Comparison of ENCODE assay signal across 8 mouse cellular contexts in genomic region chr17:25802825-25803517, GRCm38 (mm10). TPM values are rescaled to one million over a fixed set of nuclear protein-coding genes. Genes with fewer than 3 reads are reported as not detected.
A peak's percentile ranks its signal among the peaks of the same experiment; 100 is the strongest.
DNase-seq lines count a peak whose midpoint lies in the region; ATAC-seq lines count a peak whose summit lies in the region.

No protein-coding gene starts in this region.

- H3K9me3 ChIP-seq in forebrain, embryonic 12.5 days, result no peaks in the 10 kb centered on the region

- DNase-seq in lung, postnatal 10 days, result peak; percentile 52
- DNase-seq in lung, adult 18-20 months, result no peak
- peak; percentile 39 to 50 for DNase-seq in heart, postnatal 36 days
- DNase-seq in left cerebral cortex, postnatal 25 days (ENCODE audit: low spot score in 2 of 2), result peak; percentile 88 to 94
- peak; percentile 83 for DNase-seq in right cerebral cortex, postnatal 14 days
- DNase-seq in kidney, adult 18-20 months, result no peak

- 0 out of 2 replicates have a peak, but pooled peaks cover 3% of the 10 kb centered on the region for H3K27me3 ChIP-seq in forebrain, embryonic 12.5 days

- WGBS in forebrain, embryonic 12.5 days, result 9% methylated on average over 10 of the region's 10 CpGs

- peak; percentile 93 for ATAC-seq in forebrain, embryonic 12.5 days (ENCODE audit: low FRiP score)
- no peak for ATAC-seq in megakaryocyte progenitor cell, adult 5-6 weeks (replicated peaks; ENCODE audit: poor library complexity)

- H3K4me2 ChIP-seq in forebrain, embryonic 12.5 days, result peak overlapping the region; percentile 40

- H3K27ac ChIP-seq in forebrain, embryonic 12.5 days, result peak overlapping the region; percentile 94

- peak overlapping the region; percentile 7; the same call in 1 of the 2 replicates for H3K4me3 ChIP-seq in forebrain, embryonic 12.5 days (replicated peaks)

- intact Hi-C loops in heart, postnatal 36 days (cut with DNase I), result loop anchor here (5.0 kb wide), 1 partner anchor 326 kb away; no protein-coding TSS in a partner anchor
- intact Hi-C loops in left cerebral cortex, postnatal 25 days (cut with DNase I), result loop anchor here (5.0 kb wide), 2 partner anchors 41 to 236 kb away; no protein-coding TSS in a partner anchor

- H3K9ac ChIP-seq in forebrain, embryonic 12.5 days, result no peak overlapping the region; the same call in 1 of the 2 replicates

- H3K4me1 ChIP-seq in forebrain, embryonic 12.5 days, result peaks cover 26% of the 10 kb centered on the region

- no peaks in the 10 kb centered on the region for H3K36me3 ChIP-seq in forebrain, embryonic 12.5 days (replicated peaks)

RNA-seq across cellular contexts. Expression of gene Fbxl16, which starts 5.9 kb away (rescaled TPM):
- polyA plus RNA-seq in forebrain, embryonic 12.5 days (2016; fragmentation: Nextera tagmentation; extraction: Ambion mirVana), result 21.0 and 23.7 TPM in 2 replicates
- 1 to 10 TPM; 1.2 to 1.5 TPM for total RNA-seq in heart, postnatal 36 days (2021)
- total RNA-seq in left cerebral cortex, postnatal 25 days (2021), result 100 to 1,000 TPM; 648 to 673 TPM
- total RNA-seq in megakaryocyte progenitor cell, adult 5-6 weeks (2015), result not detected in 2 replicates
- not detected in 2 replicates for total RNA-seq in megakaryocyte progenitor cell, adult 5-6 weeks (2017)

RNA-seq across cellular contexts. Expression of gene Metrn, which starts 6.0 kb away (rescaled TPM):
- 61.2 and 79.6 TPM in 2 replicates for polyA plus RNA-seq in forebrain, embryonic 12.5 days (2016; fragmentation: Nextera tagmentation; extraction: Ambion mirVana)
- total RNA-seq in heart, postnatal 36 days (2021), result 10 to 100 TPM; 64.3 to 72.0 TPM
- 10 to 100 TPM; 72.5 to 86.7 TPM for total RNA-seq in left cerebral cortex, postnatal 25 days (2021)
- total RNA-seq in megakaryocyte progenitor cell, adult 5-6 weeks (2015), result 4.5 and 9.7 TPM in 2 replicates
- total RNA-seq in megakaryocyte progenitor cell, adult 5-6 weeks (2017), result 26.8 and 29.5 TPM in 2 replicates

RNA-seq across cellular contexts. Expression of gene AC134908.4, which starts 7.5 kb away (rescaled TPM):
- not detected in 2 replicates for polyA plus RNA-seq in forebrain, embryonic 12.5 days (2016; fragmentation: Nextera tagmentation; extraction: Ambion mirVana)
- under 1 TPM in 1 of 2 experiments, not detected in 1; 0.46 TPM for total RNA-seq in heart, postnatal 36 days (2021)
- 1 to 10 TPM in 1 of 2 experiments, not detected in 1; 1.0 TPM for total RNA-seq in left cerebral cortex, postnatal 25 days (2021)
- total RNA-seq in megakaryocyte progenitor cell, adult 5-6 weeks (2015), result 1.8 TPM in 1 of 2 replicates, not detected in the other
- total RNA-seq in megakaryocyte progenitor cell, adult 5-6 weeks (2017), result not detected in 2 replicates

RNA-seq across cellular contexts. Expression of gene Fam173a, which starts 10.3 kb away (rescaled TPM):
- 76.7 and 80.8 TPM in 2 replicates for polyA plus RNA-seq in forebrain, embryonic 12.5 days (2016; fragmentation: Nextera tagmentation; extraction: Ambion mirVana)
- 10 to 100 TPM; 39.2 to 39.7 TPM for total RNA-seq in heart, postnatal 36 days (2021)
- total RNA-seq in left cerebral cortex, postnatal 25 days (2021), result 10 to 100 TPM; 79.7 to 82.2 TPM
- 113 and 126 TPM in 2 replicates for total RNA-seq in megakaryocyte progenitor cell, adult 5-6 weeks (2015)
- 29.3 and 38.2 TPM in 2 replicates for total RNA-seq in megakaryocyte progenitor cell, adult 5-6 weeks (2017)

RNA-seq across cellular contexts. Expression of gene Ccdc78, which starts 16.6 kb away (rescaled TPM):
- 0.32 and 0.69 TPM in 2 replicates for polyA plus RNA-seq in forebrain, embryonic 12.5 days (2016; fragmentation: Nextera tagmentation; extraction: Ambion mirVana)
- not detected for total RNA-seq in heart, postnatal 36 days (2021)
- total RNA-seq in left cerebral cortex, postnatal 25 days (2021), result under 1 TPM in 1 of 2 experiments, not detected in 1; 0.21 TPM
- total RNA-seq in megakaryocyte progenitor cell, adult 5-6 weeks (2015), result 0.05 TPM in 1 of 2 replicates, not detected in the other
- total RNA-seq in megakaryocyte progenitor cell, adult 5-6 weeks (2017), result 0.20 and 0.21 TPM in 2 replicates

Comparison
In these comparisons a context has a peak if more than half of its experiments do, and no peak if none do; other contexts are left out.
1. DNase-seq: peak in lung, postnatal 10 days (single experiment), heart, postnatal 36 days (2 of 2), left cerebral cortex, postnatal 25 days (2 of 2) and right cerebral cortex, postnatal 14 days (single experiment); none in lung, adult 18-20 months (0 of 2) and kidney, adult 18-20 months (single experiment).
2. RNA of gene Fbxl16, which starts 5.9 kb away (total RNA-seq): 648 to 673 TPM in left cerebral cortex, postnatal 25 days; 1.2 to 1.5 TPM in heart, postnatal 36 days and not detected in megakaryocyte progenitor cell, adult 5-6 weeks; every median in the first group is over 100 times any median in the second.